Mouse (Mus musculus) embryonic facial prominence, embryonic 15.5 days (tissue): ENCODE results near the gene Oasl2. TPM values are rescaled to one million over a fixed set of nuclear protein-coding genes. Genes with fewer than 3 reads are reported as not detected.
"Not testable (repeated sequence)": the region's sequence is repeated elsewhere in the genome, so short reads cannot be mapped to it uniquely, and the experiment has no call there.

Source experiments
- ATAC-seq: fragments of 200-750 bp; cut with Nextera tagmentation; 2 replicates; pipeline ENCODE4 v1.8.0; 2017; ENCODE audit warnings: low read depth, moderate TSS enrichment; ENCODE audit not compliant: insufficient number of reproducible peaks, low FRiP score, low TSS enrichment
- H3K27ac ChIP-seq: fragments of 300-500 bp; sonication (generic); replicated peaks from 2 replicates; pipeline ENCODE4 v1.5.1; 2015; ENCODE audit warnings: mild to moderate bottlenecking, inconsistent platforms
- H3K27me3 ChIP-seq: fragments of 300-500 bp; sonication (generic); 2 replicates; pipeline ENCODE4 v1.6.1; 2015; ENCODE audit warnings: inconsistent platforms
- H3K36me3 ChIP-seq: fragments of 300-500 bp; sonication (generic); 2 replicates; pipeline ENCODE4 v1.6.1; 2015; ENCODE audit warnings: mild to moderate bottlenecking, inconsistent platforms
- H3K4me1 ChIP-seq: fragments of 300-500 bp; sonication (generic); 2 replicates; pipeline ENCODE4 v1.6.1; 2015; ENCODE audit warnings: inconsistent platforms
- H3K4me2 ChIP-seq: fragments of 300-500 bp; sonication (generic); replicated peaks from 2 replicates; pipeline ENCODE4 v1.6.1; 2015; ENCODE audit warnings: mild to moderate bottlenecking, inconsistent platforms
- H3K4me3 ChIP-seq: fragments of 300-500 bp; sonication (generic); replicated peaks from 2 replicates; pipeline ENCODE4 v1.5.1; 2015; ENCODE audit warnings: mild to moderate bottlenecking, inconsistent platforms
- H3K9ac ChIP-seq: fragments of 300-500 bp; sonication (generic); 2 replicates; pipeline ENCODE4 v1.6.1; 2015; ENCODE audit warnings: inconsistent platforms
- H3K9me3 ChIP-seq: fragments of 300-500 bp; sonication (generic); replicated peaks from 2 replicates; pipeline ENCODE4 v1.6.1; 2016; ENCODE audit warnings: inconsistent platforms
- WGBS: fragments of 180-500 bp; shearing (Covaris S2); methylation state at CpG from one replicate; pipeline ENCODE4 v1.1.7; 2015; 5-methylcytosine and 5-hydroxymethylcytosine counted together
- polyA plus RNA-seq: library from polyadenylated mRNA; unstranded; fragments of >200 nt; fragmentation: Nextera tagmentation; extraction: Ambion mirVana; gene quantifications from 2 replicates; pipeline ENCODE4 v1.2.1, GENCODE M21; 2015

Oasl2 gene
- polyA plus RNA-seq, 1 experiment from 2014 or later: 6.5 TPM

DNA sequence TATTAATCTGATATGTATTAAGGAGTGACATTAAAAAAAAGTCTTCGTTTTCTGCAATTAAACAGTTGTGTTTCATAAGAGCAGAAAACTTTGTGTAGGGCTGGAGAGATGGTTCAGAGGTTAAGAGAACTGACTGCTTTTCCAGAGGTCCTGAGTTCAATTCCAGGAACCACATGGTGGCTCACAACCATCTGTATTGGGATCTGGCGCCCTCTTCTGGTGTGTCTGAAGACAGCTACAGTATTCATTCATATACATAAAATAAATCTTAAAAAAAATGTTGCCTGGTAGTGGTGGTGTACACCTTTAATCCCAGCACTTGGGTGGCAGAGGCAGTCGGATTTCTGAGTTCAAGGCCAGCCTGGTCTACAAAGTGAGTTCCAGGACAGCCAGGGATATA is 44.4 kb downstream of the Oasl2 start:
- not testable (repeated sequence) for ATAC-seq, H3K4me1 ChIP-seq, H3K27me3 ChIP-seq, H3K9ac ChIP-seq, H3K9me3 ChIP-seq, H3K27ac ChIP-seq
- Histone ChIP-seq H3K4me3 (peak overlapping the region; percentile 96; the same call in 1 of the 2 replicates), H3K4me2 (0 out of 2 replicates have a peak overlapping the region, but pooled peaks have one; percentile 77), H3K36me3 (peaks cover 10% of the 10 kb centered on the region)
- WGBS: 56% methylated on average over 3 of the region's 3 CpGs

DNA sequence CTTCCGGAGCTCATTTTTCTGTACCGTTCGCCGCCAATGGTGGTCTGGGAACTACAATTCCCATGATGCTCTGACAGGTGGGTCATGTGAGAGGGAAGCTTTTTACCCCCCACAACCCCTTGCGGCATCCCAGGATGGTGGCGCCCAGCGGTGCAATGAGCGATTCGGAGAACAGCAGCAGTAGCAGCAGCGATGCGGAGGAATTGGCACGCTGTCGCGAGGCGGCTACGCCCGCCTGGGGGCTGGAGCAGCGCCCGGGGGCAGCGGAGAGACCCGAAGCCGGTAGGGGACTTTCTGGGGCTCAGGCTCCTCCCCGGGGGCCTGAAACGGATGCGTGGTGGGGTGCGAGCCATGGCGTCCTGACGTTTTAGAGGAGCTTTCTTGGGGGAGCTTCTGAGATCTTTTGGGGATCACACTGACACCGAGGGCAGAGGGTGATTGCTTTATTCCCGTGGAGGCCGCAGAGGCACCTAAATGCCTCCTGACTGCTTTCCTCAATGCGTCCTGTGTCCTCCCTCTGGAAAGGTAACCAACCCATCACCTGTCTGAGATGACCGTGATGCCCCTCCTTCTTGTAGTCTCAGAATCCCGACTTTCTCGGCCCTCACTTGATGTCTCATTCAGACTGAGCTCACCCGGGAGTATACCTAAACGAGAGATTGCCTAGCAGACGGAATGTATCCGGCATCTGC is 45.5 kb downstream of the Oasl2 start, which contains the start of gene 2210016L21Rik:
2210016L21Rik (plus strand) TSS at position 85 of the 692 bp plus-strand sequence.
- peak within 1 kb of the TSS; percentile 91 for H3K9ac ChIP-seq
- H3K4me1 ChIP-seq: peaks cover 5% of the 10 kb centered on the region; the same call in 1 of the 2 replicates
- peak within 1 kb of the TSS; percentile 96 for H3K4me3 ChIP-seq
- WGBS: under 1% methylated on average over 39 of the region's 39 CpGs
- no peaks in the 10 kb centered on the region for H3K9me3 ChIP-seq
- ATAC-seq: peak; percentile 89
- peak within 1 kb of the TSS; percentile 86 for H3K27ac ChIP-seq
- no peaks in the 10 kb centered on the region for H3K27me3 ChIP-seq
- H3K36me3 ChIP-seq: peaks cover 21% of the 10 kb centered on the region
- peak within 1 kb of the TSS; percentile 77 for H3K4me2 ChIP-seq

DNA sequence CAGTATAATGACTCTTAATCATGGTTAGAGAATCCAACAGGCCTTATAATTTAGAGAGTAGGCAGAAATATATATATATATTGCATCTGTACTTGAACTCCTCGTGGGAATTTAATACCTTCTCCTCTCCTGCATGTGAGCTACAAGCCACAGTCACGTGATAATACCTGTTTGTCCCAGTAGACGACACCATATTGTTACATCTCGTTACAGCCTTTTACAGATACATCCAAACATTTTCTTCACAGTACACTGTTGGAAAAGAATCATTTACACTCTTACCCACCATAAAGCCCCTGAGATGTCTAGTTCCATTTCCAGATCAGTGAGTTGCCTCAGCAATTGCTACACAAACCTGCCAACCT is 46.0 kb downstream of the Oasl2 start:
- no peak for ATAC-seq
- WGBS: 31% methylated on average over 4 of the region's 4 CpGs

DNA sequence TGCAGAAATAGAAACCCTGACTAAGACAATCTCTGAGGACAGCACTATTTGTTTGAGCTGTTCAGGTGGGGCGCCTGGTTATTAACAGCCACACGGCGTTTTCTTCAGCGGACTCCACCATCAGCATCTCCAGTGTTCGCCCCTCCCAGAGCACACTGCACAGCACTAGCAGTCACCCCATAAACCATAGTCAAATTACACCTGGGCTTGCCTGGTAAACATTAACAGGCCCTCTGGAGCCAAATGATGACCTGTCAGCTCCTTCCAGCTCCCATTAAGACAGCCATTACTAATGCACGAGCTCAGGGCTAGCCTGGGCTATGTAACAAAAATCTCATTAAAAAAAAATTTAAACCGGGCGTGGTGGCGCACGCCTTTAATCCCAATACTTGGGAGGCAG is 48.3 kb downstream of the Oasl2 start:
- Histone ChIP-seq H3K9me3 (no peaks in the 10 kb centered on the region), H3K9ac (no peak overlapping the region), H3K27me3 (no peaks in the 10 kb centered on the region), H3K4me1 (peaks cover 10% of the 10 kb centered on the region; the same call in 1 of the 2 replicates), H3K36me3 (peaks cover 50% of the 10 kb centered on the region), H3K4me3 (no peak overlapping the region), H3K4me2 (no peak overlapping the region), H3K27ac (no peak overlapping the region)
- 95% methylated on average over 10 of the region's 10 CpGs for WGBS
- ATAC-seq: no peak

More for the DNA sequence above, 46.0 kb downstream of the Oasl2 start:
- peak overlapping the region; percentile 77 for H3K4me2 ChIP-seq
- no peaks in the 10 kb centered on the region for H3K9me3 ChIP-seq
- H3K9ac ChIP-seq: 0 out of 2 replicates have a peak overlapping the region, but pooled peaks have one; percentile 91
- peak overlapping the region; percentile 96 for H3K4me3 ChIP-seq
- H3K36me3 ChIP-seq: peaks cover 27% of the 10 kb centered on the region
- H3K27me3 ChIP-seq: no peaks in the 10 kb centered on the region
- H3K4me1 ChIP-seq: peaks cover 5% of the 10 kb centered on the region; the same call in 1 of the 2 replicates
- H3K27ac ChIP-seq: no peak overlapping the region; the same call in 1 of the 2 replicates

DNA sequence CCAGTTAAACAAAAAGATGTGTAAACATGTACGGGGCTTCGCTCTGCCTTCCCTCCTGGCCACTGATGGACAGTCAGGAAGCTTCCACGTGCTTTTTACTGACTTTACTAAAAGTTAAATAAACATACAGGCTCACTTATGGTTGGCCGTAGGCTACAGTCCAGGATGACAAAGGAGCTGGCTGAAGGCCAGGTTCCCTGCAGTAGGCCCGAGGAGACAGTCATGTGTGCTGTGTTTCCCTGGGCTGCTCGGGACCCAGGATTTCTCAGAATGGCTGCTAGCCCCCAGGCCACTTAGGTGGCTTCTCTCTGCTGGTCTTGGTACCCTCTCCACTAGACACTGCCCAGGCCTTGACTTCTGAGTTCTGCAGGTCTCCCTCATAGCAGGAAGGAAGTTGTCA is 52.2 kb downstream of the Oasl2 start:
- Histone ChIP-seq H3K27me3 (no peaks in the 10 kb centered on the region), H3K4me3 (no peak overlapping the region), H3K9ac (no peak overlapping the region), H3K4me2 (no peak overlapping the region), H3K4me1 (peaks cover 10% of the 10 kb centered on the region), H3K9me3 (no peaks in the 10 kb centered on the region), H3K36me3 (peaks cover 46% of the 10 kb centered on the region), H3K27ac (0 out of 2 replicates have a peak overlapping the region, but pooled peaks have one; percentile 28)
- WGBS: 54% methylated on average over 6 of the region's 6 CpGs
- ATAC-seq: no peak

DNA sequence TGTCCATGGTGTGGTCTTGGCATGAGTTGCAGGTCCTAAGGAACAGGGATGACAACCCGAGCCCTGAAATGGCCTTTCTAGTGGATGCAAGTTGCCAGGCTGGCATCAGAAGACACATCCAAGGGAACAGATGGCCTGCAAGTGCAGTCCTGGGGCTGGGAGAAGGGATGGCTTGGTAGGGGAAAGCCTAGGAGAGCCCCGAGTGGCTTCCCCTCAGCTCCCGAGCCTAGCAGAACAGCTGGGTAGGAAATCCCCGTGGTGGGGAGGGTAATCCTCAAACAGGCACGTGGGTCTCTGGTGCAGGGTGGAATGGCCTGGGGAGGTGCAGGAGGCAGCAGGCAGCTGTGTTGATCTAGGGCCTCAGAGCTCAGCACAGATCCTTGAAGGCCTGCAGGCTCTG is 52.6 kb downstream of the Oasl2 start:
- Histone ChIP-seq H3K27me3 (no peaks in the 10 kb centered on the region), H3K4me3 (no peak overlapping the region), H3K27ac (0 out of 2 replicates have a peak overlapping the region, but pooled peaks have one; percentile 28), H3K36me3 (peaks cover 46% of the 10 kb centered on the region), H3K9ac (no peak overlapping the region), H3K4me2 (no peak overlapping the region), H3K9me3 (no peaks in the 10 kb centered on the region), H3K4me1 (peaks cover 10% of the 10 kb centered on the region)
- peak; percentile 17; the same call in 1 of the 2 replicates for ATAC-seq
- 57% methylated on average over 5 of the region's 5 CpGs for WGBS

DNA sequence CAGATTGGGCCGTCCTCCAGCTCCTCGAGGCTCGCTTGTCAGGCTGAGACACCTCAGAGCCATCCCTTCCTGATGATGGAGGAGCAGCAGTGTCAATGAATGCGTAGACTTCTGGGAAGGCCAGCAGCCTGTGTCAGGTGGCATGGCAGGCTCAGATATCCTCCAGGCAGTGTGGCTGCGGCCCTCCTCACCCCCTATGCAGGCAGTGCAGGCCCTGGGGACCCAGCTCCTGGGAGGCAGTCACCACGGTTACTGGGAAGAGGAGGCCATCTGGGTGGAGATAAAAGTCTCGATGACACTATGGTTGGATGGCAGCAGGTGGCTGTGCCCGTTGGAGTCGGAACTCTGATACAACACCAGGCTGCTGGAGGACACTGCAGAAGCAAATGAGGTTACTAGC is 53.1 kb downstream of the Oasl2 start:
- ATAC-seq: no peak; the same call in 1 of the 2 replicates
- 84% methylated on average over 9 of the region's 9 CpGs for WGBS
- H3K36me3 ChIP-seq: peaks cover 46% of the 10 kb centered on the region

DNA sequence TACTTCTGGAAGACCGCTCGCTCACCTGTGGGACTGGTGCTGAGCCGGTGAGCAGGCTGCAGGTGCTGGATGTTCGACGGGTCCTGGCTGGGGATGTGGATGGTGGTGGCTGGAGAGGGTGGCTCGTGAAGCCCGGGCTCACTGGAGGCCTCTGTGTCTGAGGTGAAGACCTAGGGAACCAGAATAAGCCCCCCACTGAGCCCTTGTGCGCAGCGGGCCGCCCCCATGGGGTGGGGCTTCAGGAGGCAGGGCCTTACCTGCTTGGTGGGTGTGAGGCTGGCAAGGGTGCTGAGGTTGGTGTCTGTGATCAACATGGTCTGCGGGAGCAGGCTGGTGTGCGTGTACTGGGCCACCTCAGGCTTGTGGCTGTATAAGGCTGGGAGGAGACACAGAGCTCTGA is 53.9 kb downstream of the Oasl2 start:
- Histone ChIP-seq H3K36me3 (peaks cover 44% of the 10 kb centered on the region), H3K4me3 (no peak overlapping the region), H3K4me1 (peaks cover 10% of the 10 kb centered on the region), H3K9ac (no peak overlapping the region), H3K27me3 (no peaks in the 10 kb centered on the region), H3K4me2 (no peak overlapping the region), H3K9me3 (no peaks in the 10 kb centered on the region), H3K27ac (no peak overlapping the region)
- ATAC-seq: no peak
- WGBS: 72% methylated on average over 12 of the region's 12 CpGs

More for the DNA sequence above, 53.1 kb downstream of the Oasl2 start:
- Histone ChIP-seq H3K9ac (no peak overlapping the region), H3K4me2 (no peak overlapping the region), H3K27ac (no peak overlapping the region), H3K4me1 (peaks cover 10% of the 10 kb centered on the region), H3K4me3 (no peak overlapping the region), H3K9me3 (no peaks in the 10 kb centered on the region), H3K27me3 (no peaks in the 10 kb centered on the region)

DNA sequence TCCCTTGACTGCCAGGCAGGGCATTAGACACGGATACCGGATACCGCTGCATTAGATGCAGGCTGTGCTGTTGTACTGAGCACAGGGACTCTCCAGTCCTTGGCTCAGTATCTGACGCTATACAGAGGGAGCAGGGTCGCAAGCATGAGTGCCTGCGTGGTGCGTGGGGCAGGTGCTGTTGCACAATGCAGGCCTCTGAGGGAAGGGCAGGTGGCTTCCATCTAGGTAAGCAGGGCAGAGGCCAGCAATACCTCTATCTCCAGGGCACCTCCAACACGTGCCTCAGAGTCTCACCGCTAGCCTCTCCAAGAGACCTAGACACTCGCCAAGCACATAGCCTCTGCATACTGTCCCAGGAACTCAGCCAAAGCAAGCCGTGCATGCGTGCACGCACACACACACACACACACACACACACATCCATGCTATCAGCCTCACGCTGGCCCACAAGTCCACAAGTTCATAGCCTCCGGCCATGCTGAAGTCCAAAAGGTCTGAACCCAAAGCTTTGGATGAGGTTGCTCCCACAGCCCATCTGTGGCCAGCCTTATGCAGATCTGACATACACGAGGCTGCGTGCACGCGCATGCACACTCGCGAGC is 54.6 kb downstream of the Oasl2 start:
- Histone ChIP-seq H3K27ac (no peak overlapping the region), H3K27me3 (no peaks in the 10 kb centered on the region), H3K4me3 (no peak overlapping the region), H3K4me1 (peaks cover 10% of the 10 kb centered on the region), H3K9me3 (no peaks in the 10 kb centered on the region), H3K4me2 (no peak overlapping the region), H3K36me3 (peaks cover 37% of the 10 kb centered on the region), H3K9ac (no peak overlapping the region)
- WGBS: 76% methylated on average over 21 of the region's 21 CpGs
- no peak for ATAC-seq

DNA sequence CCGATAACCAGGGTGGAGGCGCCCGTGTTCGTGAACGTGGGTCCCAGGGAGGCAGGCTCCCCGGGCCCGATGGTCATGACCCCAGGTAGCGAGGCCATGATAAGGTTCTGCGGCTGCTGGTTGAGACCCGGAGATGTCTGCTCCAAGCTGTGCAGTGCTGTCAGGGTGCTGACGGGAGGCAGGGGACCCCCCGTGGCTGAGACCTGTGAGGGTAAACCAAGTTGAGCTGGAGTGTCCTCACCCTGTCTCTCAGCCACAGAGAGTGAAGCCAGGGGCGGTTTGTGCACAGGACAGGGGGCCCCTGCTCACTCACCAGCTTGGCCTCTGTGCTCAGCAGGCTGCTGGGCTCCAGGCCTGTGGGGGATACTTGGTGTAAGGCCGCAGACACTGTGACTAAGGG is 56.6 kb downstream of the Oasl2 start:
- H3K27ac ChIP-seq: no peak overlapping the region
- H3K36me3 ChIP-seq: peaks cover 18% of the 10 kb centered on the region
- H3K9ac ChIP-seq: no peak overlapping the region
- WGBS: 87% methylated on average over 14 of the region's 14 CpGs
- H3K27me3 ChIP-seq: no peaks in the 10 kb centered on the region
- no peaks in the 10 kb centered on the region for H3K9me3 ChIP-seq
- no peak overlapping the region for H3K4me3 ChIP-seq
- ATAC-seq: no peak
- H3K4me2 ChIP-seq: no peak overlapping the region
- H3K4me1 ChIP-seq: peaks cover 10% of the 10 kb centered on the region

DNA sequence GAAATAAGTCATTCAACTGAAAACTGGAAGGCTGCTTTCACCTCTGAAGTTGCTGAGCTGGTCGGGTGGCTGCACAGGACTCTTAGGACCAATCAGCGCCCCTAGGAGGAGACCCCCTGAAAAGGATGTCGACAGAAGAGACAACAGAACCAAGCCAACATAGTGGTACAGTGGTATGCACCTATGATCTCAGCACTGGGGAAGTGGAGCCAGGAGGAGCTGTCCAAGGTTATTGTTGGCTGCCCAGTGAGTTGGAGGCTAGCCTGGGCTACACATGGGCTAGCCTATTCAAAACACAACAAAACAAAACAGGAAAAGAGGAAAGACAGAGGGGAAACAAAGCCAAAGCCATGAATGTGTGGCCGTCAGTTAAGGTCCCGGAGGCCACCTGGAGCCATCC is 61.3 kb downstream of the Oasl2 start:
- ATAC-seq: no peak
- Histone ChIP-seq H3K4me1 (0 out of 2 replicates have a peak, but pooled peaks cover 3% of the 10 kb centered on the region), H3K4me2 (no peak overlapping the region), H3K27me3 (no peaks in the 10 kb centered on the region), H3K4me3 (no peak overlapping the region), H3K9me3 (no peaks in the 10 kb centered on the region), H3K27ac (no peak overlapping the region), H3K36me3 (no peaks in the 10 kb centered on the region), H3K9ac (no peak overlapping the region)
- 79% methylated on average over 5 of the region's 5 CpGs for WGBS
